Mouse (Mus musculus) liver, adult (tissue): ENCODE results near the gene Gng7.

Source experiments
- GATA4 ChIP-seq: IDR thresholded peaks from 2 replicates; pipeline ENCODE4 v1.6.1; 2014; ENCODE audit warnings: mild to moderate bottlenecking, low read length; ENCODE audit not compliant: insufficient replicate concordance

The Gng7 gene

GRCm38 (mm10) chr10:80899591-80900317 is 115.0 kb downstream of the Gng7 start:
- no peak for TF ChIP-seq GATA4

- TF ChIP-seq GATA4: no peak
Measured at GRCm38 (mm10) chr10:80899074-80899473, 115.7 kb downstream of the Gng7 start.
